Comparison of ENCODE assay signal across 8 mouse cellular contexts in genomic region chr9:22225581-22226388, GRCm38 (mm10). TPM values are rescaled to one million over a fixed set of nuclear protein-coding genes. Genes with fewer than 3 reads are reported as not detected.
A peak's percentile ranks its signal among the peaks of the same experiment; 100 is the strongest.
DNase-seq lines count a peak whose midpoint lies in the region; ATAC-seq and TF ChIP-seq lines count a peak whose summit lies in the region.

TSS of gene Zfp809 (plus strand) at chr9:22225714.

- peaks cover 0 to 5% of the 10 kb centered on the region in 2 experiments for H3K36me3 ChIP-seq in CH12.LX (replicated peaks in 1 of 2; ENCODE audit: control insufficient read depth in 1 of 2, insufficient read depth in 1 of 2, low read length in 1 of 2)
- no peaks in the 10 kb centered on the region for H3K36me3 ChIP-seq in forebrain, embryonic 11.5 days (ENCODE audit: control insufficient read depth, insufficient read depth, low read length)
- 0 out of 2 replicates have a peak, but pooled peaks cover 2% of the 10 kb centered on the region for H3K36me3 ChIP-seq in heart, embryonic 16.5 days (ENCODE audit: control insufficient read depth, insufficient read depth)
- 0 out of 2 replicates have a peak, but pooled peaks cover 2% of the 10 kb centered on the region for H3K36me3 ChIP-seq in liver, embryonic 15.5 days (replicated peaks)
- no peaks in the 10 kb centered on the region for H3K36me3 ChIP-seq in neural tube, embryonic 12.5 days

- TF ChIP-seq POLR2A in CH12.LX (IDR thresholded peaks at IDR 0.05; ENCODE audit: low read depth, low read length) = peak; percentile 98

- TF ChIP-seq CTCF in CH12.LX (conservative IDR thresholded peaks at IDR 0.05 in 1 of 2, IDR thresholded peaks at IDR 0.05 in 1 of 2; ENCODE audit: low read depth in 2 of 2, low read length in 2 of 2) = peak in 1 of 2 experiments; percentile 74; a peak in 2 of 4 replicates

- peak within 1 kb of the TSS; percentile 88 for H3K27ac ChIP-seq in CH12.LX (ENCODE audit: insufficient read depth, low read depth)
- H3K27ac ChIP-seq in forebrain, embryonic 11.5 days (ENCODE audit: low read depth, low read length) = peak within 1 kb of the TSS; percentile 76
- peak within 1 kb of the TSS; percentile 97 for H3K27ac ChIP-seq in heart, embryonic 16.5 days (ENCODE audit: low read length)
- peak within 1 kb of the TSS; percentile 94 for H3K27ac ChIP-seq in liver, embryonic 15.5 days (replicated peaks)
- peak within 1 kb of the TSS; percentile 72; the same call in 1 of the 2 replicates for H3K27ac ChIP-seq in neural tube, embryonic 12.5 days

- peak within 1 kb of the TSS; percentile 65 for H3K4me2 ChIP-seq in CH12.LX (ENCODE audit: insufficient read depth, low read depth, poor library complexity, severe bottlenecking)
- H3K4me2 ChIP-seq in forebrain, embryonic 11.5 days (ENCODE audit: low read depth, low read length, severe bottlenecking) = peak within 1 kb of the TSS; percentile 70
- H3K4me2 ChIP-seq in heart, embryonic 16.5 days (ENCODE audit: low read depth, low read length) = peak within 1 kb of the TSS; percentile 76
- H3K4me2 ChIP-seq in liver, embryonic 15.5 days = peak within 1 kb of the TSS; percentile 87
- H3K4me2 ChIP-seq in neural tube, embryonic 12.5 days (replicated peaks) = peak within 1 kb of the TSS; percentile 68

- peak; percentile 99 for DNase-seq in CH12.LX (ENCODE audit: extremely low read depth)
- DNase-seq in c-Kit-positive CD71-positive TER-119-negative erythroid progenitor cells, embryonic 14.5 days (ENCODE audit: low read depth) = peak; percentile 99
- DNase-seq in forebrain, embryonic 11.5 days (ENCODE audit: low spot score) = peak; percentile 95
- peak; percentile 100 for DNase-seq in kidney, postnatal 36 days
- peak; percentile 98 for DNase-seq in telencephalon, adult 2 months (ENCODE audit: low read depth, low spot score)

- peak; percentile 49 for TF ChIP-seq RAD21 in CH12.LX (IDR thresholded peaks at IDR 0.05; ENCODE audit: low read depth, low read length)

- peak; percentile 98 for ATAC-seq in forebrain, embryonic 11.5 days (replicated peaks; ENCODE audit: low FRiP score)
- peak; percentile 97 for ATAC-seq in heart, embryonic 16.5 days (replicated peaks; ENCODE audit: extremely low read depth, insufficient read depth, low FRiP score)
- ATAC-seq in liver, embryonic 15.5 days (ENCODE audit: insufficient read depth) = peak; percentile 97
- peak; percentile 98 for ATAC-seq in neural tube, embryonic 12.5 days (ENCODE audit: low FRiP score, low read depth)

- peak within 1 kb of the TSS; percentile 79 to 90 (median 90) for H3K4me3 ChIP-seq in CH12.LX (replicated peaks in 1 of 3; ENCODE audit: low read depth in 2 of 3, low read length in 2 of 3, poor library complexity in 1 of 3)
- H3K4me3 ChIP-seq in forebrain, embryonic 11.5 days (ENCODE audit: low read depth, low read length) = peak within 1 kb of the TSS; percentile 75
- H3K4me3 ChIP-seq in heart, embryonic 16.5 days (ENCODE audit: low read length) = peak within 1 kb of the TSS; percentile 90
- H3K4me3 ChIP-seq in liver, embryonic 15.5 days (replicated peaks) = peak within 1 kb of the TSS; percentile 84
- peak within 1 kb of the TSS; percentile 68 for H3K4me3 ChIP-seq in neural tube, embryonic 12.5 days

- H3K4me1 ChIP-seq in CH12.LX (ENCODE audit: control insufficient read depth in 1 of 2, insufficient read depth in 2 of 2) = no peaks in the 10 kb centered on the region
- no peaks in the 10 kb centered on the region for H3K4me1 ChIP-seq in forebrain, embryonic 11.5 days (replicated peaks; ENCODE audit: control insufficient read depth, insufficient read depth, low read length)
- H3K4me1 ChIP-seq in heart, embryonic 16.5 days (ENCODE audit: control insufficient read depth, insufficient read depth, low read length) = peaks cover 2% of the 10 kb centered on the region; the same call in 1 of the 2 replicates
- H3K4me1 ChIP-seq in liver, embryonic 15.5 days (replicated peaks) = peaks cover 17% of the 10 kb centered on the region
- peaks cover 4% of the 10 kb centered on the region; the same call in 1 of the 2 replicates for H3K4me1 ChIP-seq in neural tube, embryonic 12.5 days

- no peak for TF ChIP-seq EP300 in CH12.LX (IDR thresholded peaks at IDR 0.05; ENCODE audit: low read length)

- H3K9ac ChIP-seq in CH12.LX (ENCODE audit: insufficient read depth, low read depth) = peak within 1 kb of the TSS; percentile 83
- H3K9ac ChIP-seq in forebrain, embryonic 11.5 days (ENCODE audit: low read length) = peak within 1 kb of the TSS; percentile 84
- peak within 1 kb of the TSS; percentile 96 for H3K9ac ChIP-seq in heart, embryonic 16.5 days (ENCODE audit: low read length)
- peak within 1 kb of the TSS; percentile 77 for H3K9ac ChIP-seq in liver, embryonic 15.5 days
- H3K9ac ChIP-seq in neural tube, embryonic 12.5 days = peak within 1 kb of the TSS; percentile 65

- no peaks in the 10 kb centered on the region for H3K27me3 ChIP-seq in CH12.LX (replicated peaks)
- H3K27me3 ChIP-seq in forebrain, embryonic 11.5 days (ENCODE audit: control insufficient read depth, insufficient read depth, low read length) = no peaks in the 10 kb centered on the region
- no peaks in the 10 kb centered on the region for H3K27me3 ChIP-seq in heart, embryonic 16.5 days (ENCODE audit: control insufficient read depth, insufficient read depth, low read length)
- no peaks in the 10 kb centered on the region for H3K27me3 ChIP-seq in liver, embryonic 15.5 days
- H3K27me3 ChIP-seq in neural tube, embryonic 12.5 days (replicated peaks) = no peaks in the 10 kb centered on the region

- in situ Hi-C loops in CH12.LX (cut with MboI; ENCODE audit: low pct_ligation_motif_present, low pct_unique_long_range_greater_than_20kb, low sequenced_read_pairs) = loop anchor here (5.0 kb wide), 1 partner anchor 82 kb away; the partner anchor contains the start of gene Zfp810

- dilution Hi-C loops in CH12.LX (cut with MboI; ENCODE audit: extremely low pct_ligation_motif_present, extremely low pct_unique_long_range_greater_than_20kb, low sequenced_read_pairs) = no loop called here

- peaks cover 8% of the 10 kb centered on the region for H3K79me2 ChIP-seq in CH12.LX (replicated peaks; ENCODE audit: control insufficient read depth, extremely low read depth, insufficient read depth, poor library complexity, severe bottlenecking)

- H3K9me3 ChIP-seq in CH12.LX (replicated peaks; ENCODE audit: low read length) = no peaks in the 10 kb centered on the region
- no peaks in the 10 kb centered on the region for H3K9me3 ChIP-seq in forebrain, embryonic 11.5 days (ENCODE audit: control insufficient read depth, low read length)
- peaks cover 3% of the 10 kb centered on the region; the same call in 1 of the 2 replicates for H3K9me3 ChIP-seq in heart, embryonic 16.5 days (replicated peaks; ENCODE audit: control insufficient read depth, low read length)
- no peaks in the 10 kb centered on the region for H3K9me3 ChIP-seq in liver, embryonic 15.5 days (replicated peaks)
- H3K9me3 ChIP-seq in neural tube, embryonic 12.5 days = no peaks in the 10 kb centered on the region

- 2% methylated on average over 35 of the region's 35 CpGs for WGBS in forebrain, embryonic 11.5 days
- under 1% methylated on average over 35 of the region's 35 CpGs for WGBS in heart, embryonic 16.5 days
- under 1% methylated on average over 35 of the region's 35 CpGs for WGBS in liver, embryonic 15.5 days (ENCODE audit: insufficient replicate concordance)
- 2% methylated on average over 35 of the region's 35 CpGs for WGBS in neural tube, embryonic 12.5 days

TF ChIP-seq in CH12.LX, 34 proteins besides CTCF, POLR2A, EP300 and RAD21 (continues in another document):
- TF ChIP-seq KAT2A (IDR thresholded peaks at IDR 0.05; ENCODE audit: insufficient replicate concordance, low read length) = 0 out of 2 replicates have a peak, but pooled peaks have one; percentile 21
- no peak for TF ChIP-seq ZC3H11A (IDR thresholded peaks at IDR 0.05; ENCODE audit: low read depth, low read length)
- TF ChIP-seq MYC (IDR thresholded peaks at IDR 0.05; ENCODE audit: low read depth, low read length) = peak; percentile 92; the same call in 1 of the 2 replicates
- TF ChIP-seq MAFK (IDR thresholded peaks at IDR 0.05; ENCODE audit: insufficient replicate concordance, low read length) = no peak
- peak; percentile 92 for TF ChIP-seq NELFE (IDR thresholded peaks at IDR 0.05; ENCODE audit: low read depth, low read length)
- TF ChIP-seq ETS1 (conservative IDR thresholded peaks at IDR 0.05; ENCODE audit: low read depth, low read length) = no peak
- peak; percentile 77 for TF ChIP-seq HCFC1 (IDR thresholded peaks at IDR 0.05; ENCODE audit: low read depth, low read length)
- no peak for TF ChIP-seq USF2 (conservative IDR thresholded peaks at IDR 0.05; ENCODE audit: low read depth, low read length)
- TF ChIP-seq IRF4 (IDR thresholded peaks at IDR 0.05; ENCODE audit: low read depth, low read length) = peak; percentile 61; the same call in 1 of the 2 replicates
- TF ChIP-seq ZMIZ1 (IDR thresholded peaks at IDR 0.05; ENCODE audit: low read depth, low read length) = no peak
- TF ChIP-seq CHD1 (IDR thresholded peaks at IDR 0.05; ENCODE audit: low read depth, low read length) = no peak
- TF ChIP-seq ZNF384 (IDR thresholded peaks at IDR 0.05; ENCODE audit: low read depth, low read length) = no peak
- TF ChIP-seq NRF1 (IDR thresholded peaks at IDR 0.05; ENCODE audit: low read depth, low read length) = peak; percentile 67
- peak; percentile 85 for TF ChIP-seq MXI1 (IDR thresholded peaks at IDR 0.05; ENCODE audit: low read depth, low read length)
- TF ChIP-seq CHD2 (IDR thresholded peaks at IDR 0.05; ENCODE audit: low read length) = peak; percentile 77; the same call in 1 of the 2 replicates
- TF ChIP-seq MAZ (IDR thresholded peaks at IDR 0.05; ENCODE audit: low read depth, low read length) = no peak
- no peak; the same call in 1 of the 2 replicates for TF ChIP-seq RCOR1 (conservative IDR thresholded peaks at IDR 0.05; ENCODE audit: low read depth, low read length)
- no peak for TF ChIP-seq E2F4 (IDR thresholded peaks at IDR 0.05; ENCODE audit: insufficient replicate concordance, low read depth, low read length)
- TF ChIP-seq GABPA (IDR thresholded peaks at IDR 0.05; ENCODE audit: insufficient replicate concordance, low read depth, low read length) = no peak
- peak; percentile 73; the same call in 1 of the 2 replicates for TF ChIP-seq TCF12 (IDR thresholded peaks at IDR 0.05; ENCODE audit: low read depth, low read length)
- TF ChIP-seq SIN3A (IDR thresholded peaks at IDR 0.05; ENCODE audit: low read length) = peak; percentile 44

RNA-seq across cellular contexts. Expression of gene Zfp809, which starts in this region (rescaled TPM):
- total RNA-seq in CH12.LX (2012; rRNA removed) (14.0 and 14.2 TPM in 2 replicates), CH12.LX (2014; rRNA removed) (11.4 and 13.9 TPM in 2 replicates)
- polyA plus RNA-seq in CH12.LX (2012; ENCODE audit: insufficient read length, low read depth) = 23.8 and 24.1 TPM in 2 replicates
- polyA plus RNA-seq in forebrain, embryonic 11.5 days (2014; fragmentation: Nextera tagmentation; extraction: Ambion mirVana) = 13.5 and 14.7 TPM in 2 replicates
- polyA plus RNA-seq in heart, embryonic 16.5 days (2015; fragmentation: Nextera tagmentation; extraction: Ambion mirVana) = 21.7 and 22.0 TPM in 2 replicates
- polyA plus RNA-seq in liver, embryonic 15.5 days (2015; fragmentation: Nextera tagmentation; extraction: Ambion mirVana) = 6.8 and 7.4 TPM in 2 replicates
- 10.6 and 10.8 TPM in 2 replicates for polyA plus RNA-seq in neural tube, embryonic 12.5 days (2016; fragmentation: Nextera tagmentation; extraction: Ambion mirVana)

Comparison
In these comparisons a context has a peak if more than half of its experiments do, and no peak if none do; other contexts are left out.
1. Peak in every context shown above with its lines: DNase-seq, ATAC-seq, H3K4me3 ChIP-seq and H3K27ac ChIP-seq.